Mouse (Mus musculus): ENCODE data around the gene Pakap.

Gene Pakap

DNA sequence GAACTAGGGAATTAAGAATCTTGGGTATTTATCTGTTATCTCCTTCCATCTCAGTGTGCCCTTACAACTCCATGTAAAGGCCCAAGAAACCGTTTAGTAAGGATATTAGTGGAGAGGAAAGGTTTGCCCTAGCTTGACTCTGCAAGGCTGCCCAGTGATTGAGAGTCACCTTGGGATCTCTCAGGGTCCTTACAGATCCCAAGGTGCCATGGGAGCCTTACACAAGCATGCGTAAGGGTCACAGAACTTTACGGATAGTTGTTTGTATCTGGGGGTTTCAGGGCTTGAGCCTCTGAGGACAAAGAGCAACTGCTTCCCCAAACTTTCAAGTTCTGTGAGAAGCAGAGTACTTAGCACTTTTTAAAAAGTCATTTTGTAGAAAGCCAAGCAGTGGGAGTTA lies 6.2 kb downstream of the Pakap start:
- no peak for DNase-seq (ENCODE audit: low spot score in 2 of 2)

DNA sequence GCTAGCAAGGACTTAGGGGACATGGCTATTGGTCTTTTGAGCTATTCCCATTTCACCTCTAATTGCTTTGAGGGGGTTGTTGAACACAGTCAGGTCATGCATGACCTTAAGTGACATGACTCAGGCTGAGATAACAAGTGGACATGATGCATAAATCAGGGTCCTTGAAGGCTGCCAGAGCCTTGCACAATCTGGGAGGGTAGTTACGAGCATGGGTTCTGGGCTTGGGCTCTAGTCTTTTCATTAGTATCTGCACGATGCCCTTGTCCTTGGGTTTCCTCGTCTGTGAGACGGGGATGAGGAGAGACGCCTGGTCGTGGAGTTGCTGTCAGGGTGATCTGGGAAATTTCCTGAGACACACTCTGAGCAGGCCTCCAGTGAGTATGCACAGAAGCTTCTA lies 6.7 kb downstream of the Pakap start:
- DNase-seq (ENCODE audit: low spot score in 2 of 2) = no peak

DNA sequence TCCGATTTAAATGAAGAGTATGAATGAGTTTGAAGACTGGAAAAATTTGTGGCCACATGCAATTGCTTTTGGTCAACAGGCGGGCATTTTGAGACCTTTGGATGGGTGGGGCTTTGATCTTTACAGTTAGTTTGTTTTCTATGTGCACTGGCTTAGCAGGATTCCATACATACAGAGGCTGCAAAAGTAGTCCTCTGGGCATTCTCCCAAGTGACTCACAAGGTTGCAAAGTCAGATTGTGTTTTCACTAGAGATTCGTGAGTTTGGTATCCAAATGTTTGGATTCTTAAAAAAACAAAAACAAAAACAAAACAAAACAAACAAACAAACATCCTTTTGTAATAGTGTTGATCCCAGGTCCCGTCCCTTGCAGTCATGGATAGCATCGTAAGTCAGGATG lies 7.7 kb downstream of the Pakap start:
- DNase-seq (ENCODE audit: low spot score in 2 of 2) = no peak

DNA sequence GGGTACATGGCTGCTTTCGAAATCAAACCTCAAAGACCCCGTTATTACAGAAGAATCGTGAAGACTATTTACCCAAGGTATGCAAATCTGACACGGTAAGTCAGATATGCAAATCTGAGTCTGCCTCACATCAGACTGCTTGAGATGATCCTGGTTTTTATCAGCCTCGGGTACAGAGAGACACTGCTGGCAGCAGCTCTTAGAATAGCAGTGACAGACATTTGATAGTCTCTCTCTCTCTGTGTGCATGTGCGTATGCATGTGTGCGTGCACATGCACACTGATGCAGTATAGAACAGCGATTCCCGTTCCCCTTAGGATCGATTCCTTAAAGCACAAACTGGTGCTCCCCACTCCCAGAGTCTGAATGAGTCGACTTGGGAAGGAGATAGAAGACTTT lies 8.1 kb downstream of the Pakap start:
- no peak for DNase-seq (ENCODE audit: low spot score in 2 of 2)

DNA sequence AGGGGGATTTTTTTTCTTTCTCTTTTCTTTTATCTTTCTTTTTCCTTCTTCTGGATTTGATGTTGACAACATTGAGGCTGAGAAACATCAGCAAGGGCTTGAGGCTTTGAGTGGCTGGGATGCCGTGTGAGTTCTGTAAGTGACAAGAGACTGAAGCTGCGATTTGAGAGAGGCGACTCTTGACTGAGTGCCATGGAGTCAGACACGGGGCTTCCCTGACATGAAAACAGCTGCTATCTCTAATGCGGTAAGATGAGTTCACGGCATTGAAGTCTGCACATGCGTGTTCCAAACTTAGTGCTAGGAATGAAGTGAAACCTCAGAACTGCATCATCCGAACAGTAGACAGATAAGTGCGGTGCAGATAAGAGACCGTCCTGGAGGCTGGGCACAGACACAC lies 11.7 kb downstream of the Pakap start:
- no peak for DNase-seq (ENCODE audit: low spot score in 2 of 2)

DNA sequence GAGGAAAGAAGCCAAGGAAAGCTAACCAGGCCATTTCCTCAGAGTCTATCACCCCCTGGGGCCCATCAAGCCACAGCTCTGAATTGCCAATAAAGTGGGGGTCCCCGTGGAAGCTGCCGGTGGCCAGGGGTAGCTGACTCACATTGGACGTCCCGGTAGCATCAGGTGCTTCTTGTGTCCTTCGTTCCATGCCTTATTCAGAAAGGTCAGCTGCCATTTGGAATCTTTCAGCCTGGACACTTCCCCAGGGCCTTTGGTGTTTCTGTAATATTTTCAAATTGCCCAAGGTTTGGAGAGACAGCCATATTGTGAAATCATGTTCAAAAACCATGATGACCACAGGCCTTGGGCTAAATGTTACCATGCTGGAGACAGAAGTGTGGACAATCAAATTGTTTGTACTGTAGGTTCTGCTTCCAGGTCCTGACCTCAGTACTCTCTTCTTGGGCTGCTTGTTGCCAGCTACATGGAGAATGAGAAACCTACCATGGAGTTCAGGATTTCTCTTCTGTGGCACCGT lies 17.4 kb downstream of the Pakap start:
- no peak for DNase-seq (ENCODE audit: low spot score in 2 of 2)

DNA sequence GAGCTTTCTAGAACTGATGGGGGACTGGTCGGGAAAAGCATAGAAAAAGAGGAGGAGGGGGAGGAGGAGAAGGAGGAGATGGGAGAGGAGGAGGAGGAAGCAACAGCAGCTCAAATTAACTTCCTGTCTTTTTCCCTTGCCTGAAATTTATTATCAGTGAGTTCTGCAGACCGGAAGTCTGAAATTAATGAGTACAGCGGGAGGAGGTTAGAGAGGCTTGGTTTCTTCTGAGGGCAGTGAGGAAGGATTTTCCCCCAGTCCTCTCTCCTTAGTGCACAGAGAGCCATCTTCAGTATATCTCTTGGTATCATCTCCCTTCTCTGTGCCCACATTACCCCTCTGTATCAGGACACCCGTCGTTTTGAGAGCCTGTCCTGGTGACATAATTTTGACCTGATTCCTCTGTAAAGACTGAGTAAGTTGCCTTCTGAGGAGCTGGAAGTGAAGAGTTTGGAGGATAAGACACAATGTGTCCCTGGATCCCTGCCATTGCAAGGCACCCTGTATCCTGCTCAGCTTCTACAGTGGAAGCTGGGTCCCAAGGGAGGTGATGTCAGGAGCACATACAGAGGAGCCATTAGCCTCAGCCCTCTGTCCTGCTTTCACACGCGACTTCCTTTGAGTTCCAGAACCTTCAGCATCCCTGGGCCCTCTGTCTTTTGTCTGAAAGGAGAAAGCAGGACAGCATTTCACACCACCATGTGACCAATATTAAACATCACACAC lies 19.1 kb downstream of the Pakap start:
- no peak for DNase-seq (ENCODE audit: low spot score in 2 of 2)

DNA sequence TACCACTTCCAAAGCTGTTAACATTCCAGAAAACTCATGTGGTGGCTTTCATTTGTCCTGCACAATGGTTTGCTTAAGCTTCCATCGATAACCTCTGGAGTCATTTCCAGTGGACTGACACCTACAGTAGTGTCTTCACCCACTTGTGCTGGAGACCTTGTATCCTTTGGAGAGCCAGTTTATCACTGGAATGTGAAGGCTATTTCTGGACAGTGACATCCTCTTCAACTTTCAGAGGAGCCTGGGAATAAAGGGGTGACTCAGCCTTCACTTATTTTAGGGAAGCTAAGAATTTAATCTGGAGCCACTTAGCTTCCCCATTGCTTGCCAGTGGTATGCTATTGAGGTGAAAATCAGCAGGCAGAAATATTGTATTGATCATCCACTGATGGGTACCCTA lies 20.4 kb downstream of the Pakap start:
- no peak for DNase-seq (ENCODE audit: low spot score in 2 of 2)

DNA sequence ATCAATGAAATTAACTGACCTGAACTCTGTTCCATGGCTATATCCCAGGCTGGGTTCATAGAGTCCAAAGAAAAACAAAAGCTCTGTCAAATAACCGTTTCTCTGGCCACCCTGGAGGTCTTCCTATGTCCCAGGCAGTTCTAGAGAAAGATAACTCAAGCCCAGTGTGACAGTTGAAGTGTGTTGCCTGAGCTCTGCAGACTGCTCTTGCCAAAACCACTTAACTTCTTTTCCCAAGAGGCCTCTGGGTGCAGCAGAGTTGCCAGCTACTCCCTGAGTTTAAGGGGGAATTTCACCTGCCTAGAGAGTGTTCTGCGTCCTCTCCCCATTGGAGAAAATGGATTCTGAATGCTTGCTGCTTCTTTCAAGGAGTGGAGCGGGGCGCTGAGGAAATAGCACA lies 24.8 kb downstream of the Pakap start:
- no peak for DNase-seq (ENCODE audit: low spot score in 2 of 2)

DNA sequence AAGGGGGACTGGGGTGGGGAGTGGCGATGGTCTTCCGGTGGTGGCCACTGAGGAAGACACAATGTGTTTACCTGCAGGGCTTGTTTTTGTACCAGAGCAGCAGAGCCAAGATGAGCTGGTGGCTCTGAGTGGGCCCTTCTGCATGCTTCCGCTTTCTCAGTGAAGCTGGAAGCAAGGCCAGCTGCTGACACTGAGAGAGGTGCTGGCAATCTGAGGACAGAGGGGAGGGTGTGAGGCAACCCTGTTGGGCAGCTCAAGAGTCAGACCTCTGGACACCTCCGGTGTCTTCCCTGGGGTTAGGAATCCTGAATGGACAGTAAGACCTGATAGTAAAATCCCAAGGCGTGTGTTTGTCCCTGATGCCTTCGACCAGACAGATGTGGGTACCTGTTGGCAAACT lies 32.0 kb downstream of the Pakap start:
- no peak for DNase-seq (ENCODE audit: low spot score in 2 of 2)

DNA sequence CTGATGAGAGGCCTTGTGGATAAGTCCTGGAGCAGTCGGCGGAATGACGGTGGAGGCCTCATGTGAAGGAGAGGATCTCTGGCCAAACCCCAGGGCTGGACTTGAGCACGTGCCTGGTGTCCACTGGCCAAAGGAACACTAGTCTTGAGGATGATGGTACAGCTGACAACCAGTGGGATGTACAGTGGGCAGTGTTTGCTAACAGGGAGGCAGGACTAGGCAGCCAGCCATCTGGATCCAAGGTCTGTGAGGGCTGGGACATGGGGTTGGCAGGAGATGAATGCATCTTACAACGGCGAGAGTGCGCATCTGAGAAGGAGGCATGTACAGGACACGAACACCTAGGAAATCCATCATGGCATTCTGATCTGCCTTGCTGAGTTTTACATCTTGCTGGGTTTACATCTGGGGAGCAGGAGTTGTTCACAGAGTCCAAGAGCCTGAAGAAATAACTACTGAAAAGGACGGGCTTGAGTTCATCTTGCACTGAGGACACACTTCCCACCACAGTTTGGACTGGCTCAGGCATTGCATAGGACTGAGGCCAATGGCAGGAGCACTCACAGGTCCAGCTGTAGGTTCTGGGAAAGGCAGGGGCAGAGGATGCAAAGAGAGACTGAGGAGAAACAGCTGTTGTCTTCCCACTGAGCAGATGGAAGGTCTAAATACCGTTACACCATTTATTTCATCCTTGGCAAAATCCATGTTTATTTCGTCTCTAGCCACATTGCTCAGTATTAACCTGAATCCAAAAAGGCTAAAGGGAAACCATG lies 32.9 kb downstream of the Pakap start:
- no peak for DNase-seq (ENCODE audit: low spot score in 2 of 2)

DNA sequence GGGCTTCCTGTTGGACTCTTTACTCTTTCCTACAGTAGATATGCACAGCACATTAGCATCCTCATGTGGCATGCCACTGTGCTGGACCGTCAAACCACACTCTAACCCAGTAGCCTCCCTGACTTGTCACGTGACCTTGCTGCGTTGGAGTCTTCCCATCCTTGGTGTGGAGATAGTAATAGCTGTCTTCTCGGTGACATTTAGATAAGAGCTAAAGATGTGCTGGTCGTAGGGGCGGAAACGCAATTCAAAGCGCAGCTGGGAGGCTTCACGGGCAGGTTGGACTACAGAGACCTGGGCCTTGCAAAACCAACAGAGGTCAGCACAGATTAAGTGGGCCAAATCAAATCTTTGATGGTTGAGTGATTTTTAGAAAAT lies 33.5 kb downstream of the Pakap start:
- no peak for DNase-seq (ENCODE audit: low spot score in 2 of 2)

DNA sequence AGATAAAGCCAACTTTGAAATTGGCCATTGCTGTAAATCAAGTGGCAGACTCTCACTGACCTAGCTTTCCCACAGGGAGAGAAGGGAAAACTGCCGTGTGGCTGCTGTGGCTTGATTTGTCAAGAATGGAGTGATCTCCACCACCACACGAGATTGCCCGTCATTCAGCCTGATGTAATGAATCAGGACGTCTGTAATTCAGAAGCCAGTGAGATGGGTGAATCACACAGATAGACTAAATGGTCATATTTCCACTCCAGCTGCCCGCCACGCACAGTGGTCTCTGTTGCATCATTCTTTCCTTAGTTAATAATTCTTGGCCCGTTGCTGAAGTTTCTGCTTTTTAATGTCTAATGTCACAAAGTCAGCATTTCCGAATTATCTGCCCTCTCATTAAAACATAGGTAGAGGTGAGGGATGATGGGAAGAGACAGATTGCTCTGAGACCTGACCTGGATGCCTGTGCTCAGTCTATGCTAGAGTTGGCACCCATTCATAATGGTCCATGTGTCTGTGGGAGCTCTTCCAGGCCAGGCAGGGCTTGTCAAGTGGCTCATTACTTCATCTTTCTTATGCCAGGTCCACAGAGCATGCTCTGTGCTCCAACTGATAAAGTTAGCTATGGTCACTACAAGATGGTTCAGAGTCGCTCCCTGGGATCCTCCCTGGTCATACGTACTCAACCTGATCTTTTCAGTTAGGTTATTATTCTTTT lies 34.1 kb downstream of the Pakap start:
- no peak for DNase-seq (ENCODE audit: low spot score in 2 of 2)

DNA sequence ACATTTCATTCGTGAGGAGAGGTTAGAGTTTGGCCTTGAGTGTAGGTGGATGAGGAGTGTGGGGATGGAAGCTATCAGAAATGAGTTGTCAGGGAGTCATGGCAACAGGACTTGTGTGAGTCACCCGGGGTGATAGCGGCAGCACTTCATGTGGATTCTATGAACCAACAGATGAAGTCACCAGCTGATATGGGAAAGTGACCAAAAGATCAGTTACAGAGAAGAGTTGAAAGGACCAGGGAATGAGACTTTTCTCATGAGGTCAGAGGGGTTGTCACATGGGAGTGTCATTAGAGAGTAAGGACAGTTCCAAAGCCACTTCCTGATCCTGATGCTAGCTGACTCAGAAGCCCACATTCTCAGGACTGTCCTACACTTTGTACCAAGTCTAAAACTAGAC lies 38.3 kb downstream of the Pakap start:
- peak; percentile 57 to 63 for DNase-seq (ENCODE audit: low spot score in 2 of 2)

DNA sequence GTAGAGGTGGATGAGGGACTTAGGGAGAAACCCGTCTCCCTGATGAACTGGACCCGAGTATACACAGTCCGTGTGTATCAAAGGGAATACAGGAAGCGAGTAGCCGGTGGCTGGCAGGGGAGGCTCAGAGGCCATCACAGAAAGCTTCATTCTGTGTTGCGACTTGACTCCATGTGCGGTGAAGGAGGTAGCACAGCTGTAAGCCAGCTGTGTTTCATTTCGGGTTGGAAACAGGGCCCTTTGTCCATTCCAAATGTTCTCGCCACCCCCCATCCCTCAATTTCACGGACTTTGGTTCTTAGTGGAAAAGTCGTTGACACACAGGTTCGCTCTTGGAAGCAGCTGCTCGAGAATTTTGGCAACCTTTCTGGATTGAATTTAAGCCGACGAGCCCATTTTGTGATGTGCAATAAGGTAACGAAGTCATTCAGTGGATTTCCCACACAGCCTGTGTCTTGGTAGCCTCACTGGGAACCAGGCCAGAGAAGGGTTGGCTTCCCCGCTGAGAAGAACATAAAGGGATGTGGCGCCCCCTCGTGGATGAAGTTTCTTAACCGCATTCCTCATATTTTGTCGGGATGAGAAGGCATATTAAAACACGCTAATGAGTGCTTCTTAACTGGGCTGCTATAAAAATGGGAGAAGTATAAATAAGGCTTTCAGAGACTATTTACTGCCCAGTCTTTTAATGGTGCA lies 39.4 kb downstream of the Pakap start:
- DNase-seq (ENCODE audit: low spot score in 2 of 2) = peak; percentile 62 to 87

DNA sequence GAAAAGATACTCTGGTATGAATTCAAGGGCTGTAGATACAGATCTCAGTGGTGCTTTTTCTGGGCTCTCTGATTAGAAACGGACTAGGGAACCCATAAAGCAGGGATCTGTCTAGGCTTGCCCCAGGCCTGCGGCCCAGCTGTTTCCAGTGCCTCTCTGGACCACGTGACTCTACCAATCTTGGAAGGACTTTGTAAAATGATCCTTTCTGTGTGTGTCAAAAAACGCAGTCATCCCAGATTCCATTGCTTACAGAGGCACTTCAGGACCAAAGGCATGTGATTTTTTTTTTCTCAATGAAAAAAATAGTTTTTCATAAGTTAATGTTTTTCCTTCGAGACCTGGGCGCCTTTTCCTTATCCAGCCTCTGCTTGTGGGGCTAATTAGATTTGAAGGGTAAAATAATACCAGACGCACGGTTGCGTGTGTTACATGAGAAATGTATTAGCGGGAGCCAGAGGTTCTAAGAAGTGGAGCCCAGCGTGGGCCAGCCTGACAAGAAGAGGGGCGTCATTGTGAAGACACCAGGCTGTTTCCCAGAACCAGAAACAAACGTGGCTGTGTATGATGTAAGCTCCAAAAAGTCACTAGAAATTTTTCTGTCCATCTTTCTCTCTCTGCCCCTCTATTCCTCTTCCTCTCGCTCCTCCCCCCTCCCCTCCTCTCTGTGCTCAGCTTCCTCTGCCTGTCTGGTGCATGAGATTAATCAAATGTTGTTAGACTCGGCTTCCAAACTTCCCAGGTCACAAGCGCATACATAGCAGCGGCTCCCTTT lies 43.5 kb downstream of the Pakap start:
- DNase-seq (ENCODE audit: low spot score in 2 of 2) = no peak

DNA sequence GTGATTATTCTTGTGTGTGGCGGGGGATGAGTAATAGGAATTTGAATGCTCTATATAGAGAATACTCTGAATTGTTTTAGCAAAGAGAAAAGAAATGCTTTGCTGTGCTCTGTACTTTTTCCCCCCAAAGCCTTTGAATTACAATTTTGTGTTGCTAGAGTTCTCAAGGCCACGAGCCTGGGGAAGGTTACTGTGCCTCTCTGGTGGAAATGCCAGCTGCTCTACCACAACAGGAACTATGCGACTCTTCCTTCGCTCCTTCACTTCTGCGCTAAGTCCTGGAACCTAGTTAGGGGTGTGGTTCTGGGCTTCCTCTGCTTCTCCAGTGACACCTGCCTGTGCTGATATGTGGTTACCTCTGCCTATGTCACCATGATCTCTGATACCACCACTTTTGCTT lies 44.7 kb downstream of the Pakap start:
- no peak for DNase-seq (ENCODE audit: low spot score in 2 of 2)

DNA sequence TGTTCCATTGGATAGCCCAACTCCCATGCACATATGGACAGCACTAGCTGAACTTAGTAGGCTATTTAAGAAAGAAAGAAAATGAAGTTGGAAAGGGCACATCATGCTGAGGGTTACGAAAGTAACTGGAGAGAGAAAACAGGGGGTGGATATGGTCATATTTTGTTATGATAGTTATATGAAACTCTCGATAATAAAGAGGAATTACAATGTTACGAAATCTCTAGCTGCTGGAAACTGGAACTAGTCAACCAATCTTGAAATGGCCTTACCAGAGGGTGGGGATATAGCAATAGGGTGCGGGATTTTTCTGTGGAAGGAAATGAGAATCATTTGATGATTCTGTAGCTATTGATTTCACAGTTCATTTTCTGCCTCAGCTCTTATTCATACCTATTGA lies 46.7 kb downstream of the Pakap start:
- no peak for DNase-seq (ENCODE audit: low spot score in 2 of 2)

DNA sequence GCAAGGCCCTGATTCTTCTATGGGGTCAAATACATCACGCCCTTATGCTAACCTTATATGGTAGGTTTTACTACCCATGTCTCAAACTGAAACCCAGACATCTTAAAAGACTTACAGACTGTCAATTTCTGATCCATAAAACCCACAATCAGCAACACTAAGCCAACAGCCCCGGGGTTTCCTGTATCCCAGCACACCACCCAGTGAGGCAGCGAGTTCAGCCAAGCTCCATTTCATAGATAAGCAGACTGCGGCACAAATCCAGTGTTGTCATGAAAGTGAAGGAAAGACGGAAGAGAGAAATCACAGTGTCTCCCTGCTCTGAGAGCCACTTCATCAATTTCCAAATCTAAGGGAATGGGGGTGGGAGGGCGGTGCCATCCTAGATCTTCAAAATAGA lies 50.8 kb downstream of the Pakap start:
- peak in 1 of 2 experiments; percentile 35 for DNase-seq (ENCODE audit: low spot score in 2 of 2)

DNA sequence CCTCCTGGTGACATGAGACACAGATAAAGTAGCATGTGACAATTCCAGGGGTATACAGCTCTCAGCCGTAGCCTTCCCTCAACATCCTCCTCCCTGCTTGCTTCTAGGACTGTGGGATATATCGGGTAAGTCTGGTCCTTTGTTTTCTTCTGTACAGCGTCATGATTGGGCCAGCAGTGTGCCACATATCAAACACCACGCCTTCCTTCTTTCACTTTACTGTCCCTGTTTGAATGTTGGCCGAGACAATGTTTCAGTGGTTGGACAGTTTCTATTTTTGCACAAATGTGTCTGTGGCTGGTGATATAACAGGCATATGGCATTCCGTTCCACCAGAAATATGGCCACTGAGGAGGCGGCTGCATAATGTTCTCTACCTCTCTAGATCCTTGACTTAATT lies 54.8 kb downstream of the Pakap start:
- DNase-seq (ENCODE audit: low spot score in 2 of 2) = peak; percentile 55 to 56

DNA sequence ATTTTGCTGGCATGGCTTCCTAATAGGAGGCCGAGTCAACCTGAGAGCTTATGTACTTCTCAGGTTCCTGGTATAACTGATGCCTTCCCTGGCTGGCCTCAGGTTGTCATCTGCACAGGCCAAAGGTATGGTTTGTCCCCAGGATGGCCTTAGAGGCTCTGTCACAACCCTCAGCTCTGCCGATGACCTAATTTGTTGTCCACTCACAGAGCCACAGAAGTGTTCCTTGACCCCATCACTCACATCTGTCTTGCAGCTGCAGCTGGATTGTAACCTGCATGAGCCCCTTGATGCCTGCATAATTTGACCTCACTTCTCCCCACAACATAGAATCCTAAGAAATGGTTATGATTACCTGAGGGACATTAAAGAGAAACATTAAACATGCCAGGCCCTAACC lies 56.8 kb downstream of the Pakap start:
- no peak for DNase-seq (ENCODE audit: low spot score in 2 of 2)
